Mouse (Mus musculus) kidney, postnatal 4 days (tissue): ENCODE results near the gene Myo18b.

Source experiments
- DNase-seq, 2 experiments: peaks; one replicate each; pipeline ENCODE4 v3.0.0; 2021; ENCODE audit warnings: mixed read lengths in 2 of 2

Myo18b gene

GRCm38 (mm10) chr5:112876846-112877390 lies 19.2 kb downstream of the Myo18b start:
- DNase-seq = peak; percentile 47 to 56

- no peak for DNase-seq
These were observed 23.2 kb downstream of the Myo18b start for GRCm38 (mm10) chr5:112872999-112873398.

- DNase-seq = peak; percentile 88 to 90
These were observed 25.4 kb downstream of the Myo18b start for GRCm38 (mm10) chr5:112870729-112871128.

- no peak for DNase-seq
These were observed 27.5 kb downstream of the Myo18b start for GRCm38 (mm10) chr5:112868620-112869019.

GRCm38 (mm10) chr5:112864719-112865367 lies 31.3 kb downstream of the Myo18b start:
- peak; percentile 76 to 78 for DNase-seq

DNA sequence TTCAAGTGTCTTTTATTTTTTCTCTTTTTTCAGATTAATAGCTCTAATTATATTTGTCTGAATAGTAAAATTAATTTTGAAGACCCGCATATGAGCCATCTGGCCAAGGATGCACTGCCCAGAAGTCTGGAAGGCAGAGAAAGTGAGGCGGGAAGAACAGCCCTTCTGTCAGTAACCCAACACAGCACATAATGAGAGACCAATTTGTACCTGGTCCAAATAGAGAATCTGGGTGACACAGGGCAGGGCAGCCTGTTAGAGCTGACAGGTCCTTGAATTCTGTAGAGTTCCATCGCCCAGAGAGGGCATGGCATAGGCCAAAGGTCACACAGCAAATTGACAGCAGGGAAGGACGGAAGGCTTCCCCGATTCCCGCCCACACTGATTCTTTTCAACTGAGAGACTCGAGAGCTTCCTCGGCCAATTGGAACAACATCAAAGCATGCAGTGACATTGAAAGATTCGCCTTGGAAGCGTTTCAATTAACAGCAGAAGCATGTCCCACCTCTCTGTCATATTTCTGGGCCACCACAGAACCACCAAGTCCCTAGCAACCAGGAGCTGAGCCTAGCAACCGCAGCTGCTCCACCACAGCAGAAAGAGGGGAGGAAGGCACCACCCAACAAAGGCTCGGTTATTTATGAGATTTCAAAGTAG lies 36.7 kb downstream of the Myo18b start:
- DNase-seq = peak; percentile 68 to 78

GRCm38 (mm10) chr5:112853179-112853578 lies 43.0 kb downstream of the Myo18b start:
- DNase-seq = peak; percentile 92 to 93

DNA sequence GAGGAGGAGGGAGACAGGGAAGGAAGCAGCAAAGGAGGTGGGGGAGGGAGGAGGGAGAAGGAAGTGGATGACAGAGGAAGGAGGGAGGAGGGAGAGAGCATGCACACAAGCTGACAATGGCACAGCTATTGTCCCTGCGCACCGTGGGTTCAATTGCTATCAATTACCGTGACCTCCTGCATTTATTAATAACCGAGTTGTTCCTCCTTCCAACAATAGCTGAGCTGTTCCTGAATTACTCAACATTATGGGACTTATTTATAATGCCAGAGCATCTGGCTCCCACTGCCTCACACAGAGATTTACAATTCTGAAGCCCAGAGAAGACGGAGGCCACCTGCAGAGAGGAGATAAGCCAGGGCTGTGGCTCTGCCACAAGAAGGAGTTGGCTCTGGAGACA lies 44.8 kb downstream of the Myo18b start:
- no peak for DNase-seq

- DNase-seq = peak; percentile 76 to 80
These were observed 47.4 kb downstream of the Myo18b start for GRCm38 (mm10) chr5:112848586-112849280.

- DNase-seq = no peak
These were observed 48.1 kb downstream of the Myo18b start for GRCm38 (mm10) chr5:112847985-112848542.

GRCm38 (mm10) chr5:112846146-112846545 lies 50.0 kb downstream of the Myo18b start:
- no peak for DNase-seq

DNA sequence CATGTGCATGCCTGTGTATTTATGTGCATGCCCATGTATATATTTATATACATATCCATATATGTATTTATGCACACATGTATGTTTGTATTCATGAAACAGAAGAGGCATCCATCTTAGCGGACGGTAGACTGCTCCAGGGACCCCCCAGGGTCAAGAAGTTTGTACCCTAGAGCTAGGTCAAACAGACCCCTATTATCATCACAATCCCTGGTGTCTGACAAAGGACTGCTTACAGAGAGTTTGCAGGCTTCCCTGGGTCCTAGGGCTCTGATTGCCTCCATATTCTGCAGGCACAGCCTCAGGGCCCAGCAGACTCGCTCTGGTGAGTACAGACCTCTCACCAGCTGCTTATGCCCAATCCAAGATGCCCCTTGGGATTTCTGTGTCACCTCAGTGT lies 51.7 kb downstream of the Myo18b start:
- no peak for DNase-seq

GRCm38 (mm10) chr5:112843676-112844257 lies 52.4 kb downstream of the Myo18b start:
- no peak for DNase-seq

DNA sequence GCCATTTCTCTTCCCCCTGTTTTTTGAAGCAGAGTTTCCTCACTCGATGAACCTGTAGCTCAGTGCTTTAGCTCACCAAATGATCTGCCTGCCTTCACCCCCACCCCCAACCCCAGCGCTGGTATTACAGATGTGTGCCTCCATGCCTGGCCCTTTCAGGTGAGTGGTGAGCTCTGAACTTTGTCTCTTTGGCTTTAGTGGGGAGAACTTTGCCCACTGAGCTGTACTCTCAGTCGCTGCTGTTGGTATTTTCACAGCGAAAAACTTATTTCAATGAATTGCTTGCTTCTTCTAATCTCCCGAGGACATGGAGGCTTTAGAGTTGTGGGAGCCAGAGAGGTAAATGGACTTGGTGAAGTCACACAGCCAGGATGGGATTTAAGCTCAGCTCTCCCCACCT lies 53.5 kb downstream of the Myo18b start:
- no peak for DNase-seq

GRCm38 (mm10) chr5:112841850-112842249 lies 54.3 kb downstream of the Myo18b start:
- no peak for DNase-seq

- DNase-seq = no peak
These were observed 61.3 kb downstream of the Myo18b start for GRCm38 (mm10) chr5:112834896-112835295.

- no peak for DNase-seq
These were observed 62.3 kb downstream of the Myo18b start for GRCm38 (mm10) chr5:112833866-112834265.

DNA sequence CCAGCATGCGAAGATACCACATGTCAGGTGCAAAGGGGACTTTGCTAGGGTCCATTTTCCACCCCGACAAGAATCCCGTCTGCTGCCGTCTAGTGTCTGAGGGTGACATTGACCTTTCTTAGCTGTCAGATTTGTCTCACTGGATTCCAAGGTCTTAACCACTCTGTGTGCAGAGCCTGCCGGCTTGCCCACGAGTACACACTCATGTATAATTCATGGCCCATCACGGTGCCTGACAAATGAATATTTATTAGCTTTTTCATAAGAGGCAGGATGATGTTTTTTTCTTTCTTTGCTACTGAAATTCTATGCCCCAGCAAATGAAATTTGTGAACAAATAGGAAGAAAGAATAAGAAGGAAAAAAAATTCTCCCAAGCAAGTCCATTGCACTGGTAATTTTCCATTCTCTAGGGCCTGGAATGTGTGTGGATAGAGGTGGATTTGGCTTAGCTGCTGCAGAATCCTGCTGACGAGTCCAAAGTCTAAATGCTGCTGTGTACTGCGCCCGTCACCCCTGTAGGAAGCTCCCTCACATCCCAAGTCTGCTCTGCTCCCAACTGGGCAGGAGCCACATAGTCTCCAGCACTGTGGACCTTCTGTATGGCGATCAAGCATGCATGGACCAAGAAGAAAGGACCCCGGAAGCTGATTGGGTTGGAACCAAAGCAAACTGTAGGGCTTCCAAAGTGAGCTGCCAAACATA lies 70.9 kb downstream of the Myo18b start:
- no peak for DNase-seq

- DNase-seq = peak; percentile 87 to 90
These were observed 71.8 kb downstream of the Myo18b start for GRCm38 (mm10) chr5:112824376-112824775.

DNA sequence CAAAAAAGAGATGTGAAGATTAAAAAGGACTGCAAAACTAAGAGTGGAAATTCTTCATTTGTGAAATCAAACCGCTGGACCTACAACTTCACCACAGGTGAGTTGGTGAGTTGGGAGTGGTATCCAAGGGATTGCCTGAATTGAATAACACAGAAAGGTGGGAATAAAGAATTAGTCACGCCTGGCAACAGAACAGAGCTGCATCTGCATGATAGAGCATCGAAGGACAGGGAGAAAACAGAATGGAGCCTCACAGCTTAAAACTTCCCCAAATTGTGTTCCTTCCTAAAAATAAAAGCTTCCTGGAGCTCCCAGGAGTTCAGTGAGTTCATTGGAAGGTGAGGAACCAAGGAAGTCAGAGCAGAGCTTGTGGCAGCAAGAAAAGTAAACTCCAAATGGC lies 73.7 kb downstream of the Myo18b start:
- no peak for DNase-seq

- no peak for DNase-seq
These were observed 81.1 kb downstream of the Myo18b start for GRCm38 (mm10) chr5:112815051-112815450.

GRCm38 (mm10) chr5:112807629-112808028 lies 88.5 kb downstream of the Myo18b start:
- no peak for DNase-seq
